Mouse (Mus musculus): ENCODE results near the gene Pdia3. TPM values are rescaled to one million over a fixed set of nuclear protein-coding genes. Genes with fewer than 3 reads are reported as not detected.

Gene Pdia3
- polyA plus RNA-seq, 1 experiment from 2014 or later: 617 TPM

GRCm38 (mm10) chr2:121415591-121415990, 2.0 kb downstream of the Pdia3 start:
- DNase-seq (ENCODE audit: low spot score) (no peak), ATAC-seq (ENCODE audit: low FRiP score, low TSS enrichment) (no peak)
- Histone ChIP-seq H3K4me3 (ENCODE audit: low read depth, low read length) (peak overlapping the region; percentile 97; the same call in 1 of the 2 replicates), H3K9ac (ENCODE audit: low read length) (no peak overlapping the region), H3K4me2 (replicated peaks; ENCODE audit: low read depth) (peak overlapping the region; percentile 60), H3K27ac (replicated peaks) (no peak overlapping the region), H3K4me1 (replicated peaks; ENCODE audit: control insufficient read depth, insufficient read depth) (no peaks in the 10 kb centered on the region), H3K36me3 (ENCODE audit: control insufficient read depth, insufficient read depth, low read length) (0 out of 2 replicates have a peak, but pooled peaks cover 2% of the 10 kb centered on the region), H3K27me3 (ENCODE audit: control insufficient read depth, insufficient read depth, low read length) (no peaks in the 10 kb centered on the region), H3K9me3 (ENCODE audit: control insufficient read depth, low read length) (no peaks in the 10 kb centered on the region)
- TF ChIP-seq CTCF (IDR thresholded peaks at IDR 0.05; ENCODE audit: low read depth): no peak
- TF ChIP-seq EP300 (optimal IDR thresholded peaks at IDR 0.05): no peak
- 61% methylated on average over 3 of the region's 3 CpGs for WGBS

- Histone ChIP-seq H3K4me2 (replicated peaks; ENCODE audit: low read depth) (no peak overlapping the region), H3K4me1 (replicated peaks; ENCODE audit: control insufficient read depth, insufficient read depth) (no peaks in the 10 kb centered on the region), H3K9me3 (ENCODE audit: control insufficient read depth, low read length) (no peaks in the 10 kb centered on the region), H3K9ac (ENCODE audit: low read length) (no peak overlapping the region), H3K27ac (replicated peaks) (no peak overlapping the region), H3K27me3 (ENCODE audit: control insufficient read depth, insufficient read depth, low read length) (no peaks in the 10 kb centered on the region), H3K36me3 (ENCODE audit: control insufficient read depth, insufficient read depth, low read length) (0 out of 2 replicates have a peak, but pooled peaks cover 2% of the 10 kb centered on the region), H3K4me3 (ENCODE audit: low read depth, low read length) (no peak overlapping the region)
- 59% methylated on average over 6 of the region's 6 CpGs for WGBS
- ATAC-seq (ENCODE audit: low FRiP score, low TSS enrichment) (no peak), DNase-seq (ENCODE audit: low spot score) (no peak)
- no peak for TF ChIP-seq EP300 (optimal IDR thresholded peaks at IDR 0.05)
- no peak for TF ChIP-seq CTCF (IDR thresholded peaks at IDR 0.05; ENCODE audit: low read depth)
These were observed 2.8 kb downstream of the Pdia3 start for GRCm38 (mm10) chr2:121416356-121416755.

- no peak overlapping the region for H3K9ac ChIP-seq (ENCODE audit: low read length)
- WGBS: 61% methylated on average over 3 of the region's 3 CpGs
- no peak overlapping the region for H3K4me2 ChIP-seq (replicated peaks; ENCODE audit: low read depth)
- TF ChIP-seq EP300 (optimal IDR thresholded peaks at IDR 0.05) (no peak), CTCF (IDR thresholded peaks at IDR 0.05; ENCODE audit: low read depth) (no peak)
- 0 out of 2 replicates have a peak overlapping the region, but pooled peaks have one; percentile 13 for H3K27ac ChIP-seq (replicated peaks)
- DNase-seq (ENCODE audit: low spot score) (no peak), ATAC-seq (ENCODE audit: low FRiP score, low TSS enrichment) (no peak)
- no peaks in the 10 kb centered on the region for H3K4me1 ChIP-seq (replicated peaks; ENCODE audit: control insufficient read depth, insufficient read depth)
- H3K27me3 ChIP-seq (ENCODE audit: control insufficient read depth, insufficient read depth, low read length): no peaks in the 10 kb centered on the region
- no peak overlapping the region for H3K4me3 ChIP-seq (ENCODE audit: low read depth, low read length)
- no peaks in the 10 kb centered on the region for H3K9me3 ChIP-seq (ENCODE audit: control insufficient read depth, low read length)
- H3K36me3 ChIP-seq (ENCODE audit: control insufficient read depth, insufficient read depth, low read length): 0 out of 2 replicates have a peak, but pooled peaks cover 5% of the 10 kb centered on the region
These were observed 4.9 kb downstream of the Pdia3 start for GRCm38 (mm10) chr2:121418476-121418875.

- DNase-seq (ENCODE audit: low spot score) (no peak), ATAC-seq (ENCODE audit: low FRiP score, low TSS enrichment) (no peak)
- Histone ChIP-seq H3K4me3 (ENCODE audit: low read depth, low read length) (no peak overlapping the region), H3K4me1 (replicated peaks; ENCODE audit: control insufficient read depth, insufficient read depth) (no peaks in the 10 kb centered on the region), H3K27me3 (ENCODE audit: control insufficient read depth, insufficient read depth, low read length) (no peaks in the 10 kb centered on the region), H3K9ac (ENCODE audit: low read length) (no peak overlapping the region), H3K27ac (replicated peaks) (no peak overlapping the region), H3K4me2 (replicated peaks; ENCODE audit: low read depth) (no peak overlapping the region), H3K36me3 (ENCODE audit: control insufficient read depth, insufficient read depth, low read length) (peaks cover 12% of the 10 kb centered on the region), H3K9me3 (ENCODE audit: control insufficient read depth, low read length) (no peaks in the 10 kb centered on the region)
- WGBS: 85% methylated on average over 2 of the region's 2 CpGs
- TF ChIP-seq EP300 (optimal IDR thresholded peaks at IDR 0.05) (no peak), CTCF (IDR thresholded peaks at IDR 0.05; ENCODE audit: low read depth) (no peak)
These were observed 9.6 kb downstream of the Pdia3 start for GRCm38 (mm10) chr2:121423166-121423565.

GRCm38 (mm10) chr2:121425890-121426289, 12.3 kb downstream of the Pdia3 start:
- H3K9me3 ChIP-seq (ENCODE audit: control insufficient read depth, low read length): no peaks in the 10 kb centered on the region
- DNase-seq (ENCODE audit: low spot score) (no peak), ATAC-seq (ENCODE audit: low FRiP score, low TSS enrichment) (no peak)
- no peak overlapping the region for H3K4me2 ChIP-seq (replicated peaks; ENCODE audit: low read depth)
- H3K36me3 ChIP-seq (ENCODE audit: control insufficient read depth, insufficient read depth, low read length): peaks cover 21% of the 10 kb centered on the region
- no peaks in the 10 kb centered on the region for H3K4me1 ChIP-seq (replicated peaks; ENCODE audit: control insufficient read depth, insufficient read depth)
- no peak overlapping the region for H3K9ac ChIP-seq (ENCODE audit: low read length)
- no peaks in the 10 kb centered on the region for H3K27me3 ChIP-seq (ENCODE audit: control insufficient read depth, insufficient read depth, low read length)
- TF ChIP-seq EP300 (optimal IDR thresholded peaks at IDR 0.05): no peak
- TF ChIP-seq CTCF (IDR thresholded peaks at IDR 0.05; ENCODE audit: low read depth): no peak
- no peak overlapping the region for H3K4me3 ChIP-seq (ENCODE audit: low read depth, low read length)
- 86% methylated on average over 2 of the region's 2 CpGs for WGBS
- H3K27ac ChIP-seq (replicated peaks): no peak overlapping the region

GRCm38 (mm10) chr2:121434854-121435253, 21.3 kb downstream of the Pdia3 start:
- 100% methylated on average over 1 of the region's 1 CpGs for WGBS
- TF ChIP-seq EP300 (optimal IDR thresholded peaks at IDR 0.05) (no peak), CTCF (IDR thresholded peaks at IDR 0.05; ENCODE audit: low read depth) (peak; percentile 70)
- no peak overlapping the region for H3K4me2 ChIP-seq (replicated peaks; ENCODE audit: low read depth)
- no peak for DNase-seq (ENCODE audit: low spot score)
- no peaks in the 10 kb centered on the region for H3K9me3 ChIP-seq (ENCODE audit: control insufficient read depth, low read length)
- H3K9ac ChIP-seq (ENCODE audit: low read length): no peak overlapping the region
- H3K4me3 ChIP-seq (ENCODE audit: low read depth, low read length): no peak overlapping the region
- no peak overlapping the region for H3K27ac ChIP-seq (replicated peaks)
- no peaks in the 10 kb centered on the region for H3K27me3 ChIP-seq (ENCODE audit: control insufficient read depth, insufficient read depth, low read length)
- H3K4me1 ChIP-seq (replicated peaks; ENCODE audit: control insufficient read depth, insufficient read depth): no peaks in the 10 kb centered on the region
- peaks cover 41% of the 10 kb centered on the region for H3K36me3 ChIP-seq (ENCODE audit: control insufficient read depth, insufficient read depth, low read length)
- ATAC-seq (ENCODE audit: low FRiP score, low TSS enrichment): no peak
